Mouse (Mus musculus) C2C12 (cell line): ENCODE results near the gene Sost.

ENCODE experiments used
- CTCF ChIP-seq: IDR thresholded peaks from one replicate; pipeline ENCODE4 v1.5.1; 2011; ENCODE audit not compliant: control insufficient read depth, insufficient read depth, insufficient read length
- MAX ChIP-seq: IDR thresholded peaks from one replicate; pipeline ENCODE4 v1.6.1; 2011; ENCODE audit warnings: mild to moderate bottlenecking, control low read depth
- MYOG ChIP-seq: IDR thresholded peaks from one replicate; pipeline ENCODE4 v1.6.1; 2011; ENCODE audit not compliant: control insufficient read depth, insufficient read length; ENCODE audit errors: extremely low read depth
- USF1 ChIP-seq: IDR thresholded peaks from one replicate; pipeline ENCODE4 v1.6.1; 2011; ENCODE audit warnings: low read depth, mild to moderate bottlenecking, control low read depth, moderate library complexity

DNA sequence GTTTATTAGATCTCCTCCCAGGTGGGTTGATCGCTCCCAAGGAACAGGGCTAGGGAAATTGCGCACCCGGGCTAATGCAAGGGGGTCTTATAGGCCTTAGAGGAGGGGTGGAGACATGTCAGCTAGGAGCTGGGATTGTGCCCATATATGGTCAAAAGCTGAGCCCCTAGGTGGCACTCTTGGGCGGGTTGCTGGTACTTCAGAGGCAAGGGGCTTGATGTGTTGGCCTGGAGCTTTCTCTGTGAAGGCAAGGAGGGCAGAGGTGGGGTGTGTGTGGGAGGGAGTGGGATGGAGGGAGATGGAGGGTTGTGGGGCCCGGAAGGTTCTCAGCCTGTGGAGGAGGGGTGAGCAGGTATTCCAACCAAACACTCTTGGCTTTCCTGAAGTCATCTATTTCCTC is 20.3 kb downstream of the Sost start:
- no peak for TF ChIP-seq CTCF
- no peak for TF ChIP-seq MAX
- TF ChIP-seq MYOG, result no peak
- no peak for TF ChIP-seq USF1
